Comparison of ENCODE assay signal across 1 mouse cellular context in genomic region chr19:29372138-29372537, GRCm38 (mm10).
TF ChIP-seq lines count a peak whose summit lies in the region.

No protein-coding gene starts in this region.

TF ChIP-seq in myocyte, 11 proteins besides CTCF, POLR2A, EP300 and RAD21:
- TF ChIP-seq POLR2AphosphoS2 (IDR thresholded peaks at IDR 0.05; ENCODE audit: insufficient read length, low read depth) (no peak), MYOD1 (IDR thresholded peaks at IDR 0.05; ENCODE audit: control insufficient read depth in 1 of 3, insufficient read length in 2 of 3, low read depth in 2 of 3) (no peak), MYOG (IDR thresholded peaks at IDR 0.05; ENCODE audit: control insufficient read depth in 1 of 3, insufficient read depth in 1 of 3, insufficient read length in 2 of 3, low read depth in 2 of 3) (no peak), E2F4 (IDR thresholded peaks at IDR 0.05; ENCODE audit: insufficient read depth) (no peak), REST (IDR thresholded peaks at IDR 0.05; ENCODE audit: insufficient read depth, insufficient read length) (no peak), CEBPB (IDR thresholded peaks at IDR 0.05; ENCODE audit: insufficient read depth, poor library complexity, severe bottlenecking) (no peak), MAX (IDR thresholded peaks at IDR 0.05; ENCODE audit: low read depth) (no peak), USF1 (IDR thresholded peaks at IDR 0.05; ENCODE audit: low read depth) (no peak), TCF3 (IDR thresholded peaks at IDR 0.05; ENCODE audit: insufficient read length, low read depth) (no peak)
